Mouse (Mus musculus) liver, embryonic 14.5 days (tissue): Measurements from ENCODE around the gene Lrrc19. TPM values are rescaled to one million over a fixed set of nuclear protein-coding genes. Genes with fewer than 3 reads are reported as not detected.
"Not testable (repeated sequence)": the region's sequence is repeated elsewhere in the genome, so short reads cannot be mapped to it uniquely, and the experiment has no call there.

Source experiments
- ATAC-seq: fragments of 200-750 bp; cut with Nextera tagmentation; 2 replicates; pipeline ENCODE4 v1.8.0; 2017; ENCODE audit warnings: moderate number of reproducible peaks, mild to moderate bottlenecking, moderate library complexity; ENCODE audit not compliant: insufficient read depth
- DNase-seq, 3 experiments: peaks; one replicate each; pipeline ENCODE4 v3.0.0-alpha.2; 2012 to 2013; ENCODE audit warnings: low read depth in 3 of 3, low spot score in 3 of 3
- H3K27ac ChIP-seq: fragments of 300-500 bp; sonication (generic); 2 replicates; pipeline ENCODE4 v1.5.1; 2014; ENCODE audit warnings: moderate library complexity, mild to moderate bottlenecking, control low read depth, inconsistent platforms
- H3K27me3 ChIP-seq: fragments of 300-500 bp; sonication (generic); 2 replicates; pipeline ENCODE4 v1.6.1; 2014; ENCODE audit warnings: mild to moderate bottlenecking, low read length, moderate library complexity; ENCODE audit not compliant: control insufficient read depth, insufficient read depth
- H3K36me3 ChIP-seq: fragments of 300-500 bp; sonication (generic); replicated peaks from 2 replicates; pipeline ENCODE4 v1.6.1; 2014; ENCODE audit warnings: low read depth; ENCODE audit not compliant: control insufficient read depth, insufficient read depth
- H3K4me1 ChIP-seq, 2 experiments: fragments of 200-500 bp in 1 of 2; fragments of 300-500 bp in 1 of 2; sonication (generic) in 1 of 2; replicated peaks; 2 replicates each; pipeline ENCODE4 v1.6.1; 2012 to 2014; ENCODE audit warnings: antibody characterized with exemption in 1 of 2, inconsistent platforms in 1 of 2, low read length in 1 of 2; ENCODE audit not compliant: control insufficient read depth in 2 of 2, insufficient read depth in 2 of 2
- H3K4me2 ChIP-seq: fragments of 300-500 bp; sonication (generic); 2 replicates; pipeline ENCODE4 v1.6.1; 2014; ENCODE audit warnings: low read depth, mild to moderate bottlenecking, control low read depth, moderate library complexity
- H3K4me3 ChIP-seq, 2 experiments: fragments of 200-500 bp in 1 of 2; fragments of 300-500 bp in 1 of 2; sonication (generic) in 1 of 2; 2 replicates each; pipeline ENCODE4 v1.5.1; 2012 to 2014; ENCODE audit warnings: low read depth in 2 of 2, low read length in 2 of 2, mild to moderate bottlenecking in 2 of 2, control low read depth in 1 of 2, inconsistent platforms in 1 of 2, moderate library complexity in 1 of 2; ENCODE audit not compliant: insufficient read depth in 1 of 2
- H3K9ac ChIP-seq: fragments of 300-500 bp; sonication (generic); replicated peaks from 2 replicates; pipeline ENCODE4 v1.6.1; 2014; ENCODE audit warnings: mild to moderate bottlenecking, control low read depth, moderate library complexity
- H3K9me3 ChIP-seq: fragments of 300-500 bp; sonication (generic); 2 replicates; pipeline ENCODE4 v1.6.1; 2016; ENCODE audit warnings: low read length, mixed read lengths; ENCODE audit not compliant: control insufficient read depth
- CTCF ChIP-seq: IDR thresholded peaks from 2 replicates; pipeline ENCODE4 v1.5.1; 2016; ENCODE audit warnings: antibody characterized with exemption, low read depth, control low read depth
- EP300 ChIP-seq: IDR thresholded peaks from 2 replicates; pipeline ENCODE4 v1.6.1; 2016; ENCODE audit warnings: antibody characterized with exemption, low read depth
- WGBS: fragments of 180-500 bp; shearing (Covaris S2); extraction: QIAGEN DNeasy Blood & Tissue Kit; methylation state at CpG from one replicate; pipeline ENCODE4 v1.1.7; 2014; ENCODE audit not compliant: insufficient replicate concordance; 5-methylcytosine and 5-hydroxymethylcytosine counted together
- polyA plus RNA-seq, 2 experiments: library from polyadenylated mRNA; depleted of rRNA in 1 of 2; stranded (reverse) in 1 of 2; unstranded in 1 of 2; fragments of >200 nt; fragmentation: Nextera tagmentation in 1 of 2; extraction: Ambion mirVana in 1 of 2; gene quantifications; 2 replicates each; pipeline versions ENCODE4 v1.2.1 to v1.2.3; 2012 to 2014

Lrrc19 gene
- not detected in 2 replicates for polyA plus RNA-seq (2012; rRNA removed)
- polyA plus RNA-seq (2014; fragmentation: Nextera tagmentation; extraction: Ambion mirVana), result 0.10 and 0.11 TPM in 2 replicates

DNA sequence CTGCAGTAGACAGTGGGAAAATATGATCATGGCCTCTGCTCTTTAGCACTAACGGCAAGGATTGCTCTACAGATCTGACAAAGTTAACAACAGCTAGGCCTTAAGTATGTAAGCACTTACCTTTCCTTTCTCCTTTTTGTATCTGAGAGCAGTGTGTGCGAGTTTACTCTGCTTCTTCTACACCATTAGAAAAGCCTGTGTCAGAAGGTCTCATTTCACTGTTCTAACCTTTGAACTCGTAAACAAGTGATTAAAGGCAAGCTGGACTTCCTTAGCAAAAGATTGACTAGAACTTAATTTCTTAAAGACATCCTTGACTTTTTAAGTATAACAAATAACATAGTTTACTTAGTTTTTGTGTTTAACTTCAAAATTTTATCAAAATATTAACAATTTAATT is at the start of gene Lrrc19:
Gene Lrrc19 (minus strand): TSS at position 225 of the 400 bp plus-strand sequence.
- Histone ChIP-seq H3K36me3 (no peaks in the 10 kb centered on the region), H3K27ac (no peak within 1 kb of the TSS), H3K9ac (no peak within 1 kb of the TSS), H3K4me3 (no peak within 1 kb of the TSS), H3K9me3 (no peaks in the 10 kb centered on the region), H3K4me1 (no peaks in the 10 kb centered on the region), H3K27me3 (no peaks in the 10 kb centered on the region), H3K4me2 (no peak within 1 kb of the TSS)
- no peak for TF ChIP-seq EP300
- no peak for TF ChIP-seq CTCF
- WGBS, result 66% methylated on average over 3 of the region's 3 CpGs
- no peak for ATAC-seq
- DNase-seq, result no peak

DNA sequence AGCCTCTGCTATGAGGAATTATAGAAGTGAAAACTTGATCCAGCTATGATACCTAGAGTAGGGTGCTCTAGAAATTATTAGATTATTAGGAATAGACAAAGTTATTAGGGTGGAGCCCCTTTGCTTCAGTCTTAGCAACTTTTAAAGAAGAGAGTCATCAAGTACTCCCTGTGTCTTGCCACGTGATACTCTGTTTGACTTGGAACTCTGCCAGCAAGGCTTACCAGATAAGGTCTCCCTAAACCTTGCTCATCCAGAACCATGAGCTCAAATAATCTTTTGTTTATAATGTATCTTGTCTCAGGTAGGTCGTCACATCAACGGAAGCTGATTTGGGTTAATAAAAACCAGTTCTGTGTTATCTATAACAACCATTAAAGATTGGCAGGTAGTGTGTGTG is 46.4 kb upstream of the Lrrc19 start:
- TF ChIP-seq CTCF, result no peak
- TF ChIP-seq EP300, result no peak
- no peak overlapping the region for H3K4me2 ChIP-seq
- no peak overlapping the region for H3K27ac ChIP-seq
- 0 out of 4 replicates have a peak, but pooled peaks cover 0 to 2% of the 10 kb centered on the region in 2 experiments for H3K4me1 ChIP-seq
- no peak for ATAC-seq
- 45% methylated on average over 3 of the region's 3 CpGs for WGBS
- no peak overlapping the region for H3K4me3 ChIP-seq
- H3K9me3 ChIP-seq, result no peaks in the 10 kb centered on the region
- no peak for DNase-seq
- no peak overlapping the region for H3K9ac ChIP-seq
- H3K36me3 ChIP-seq, result no peaks in the 10 kb centered on the region
- H3K27me3 ChIP-seq, result no peaks in the 10 kb centered on the region

DNA sequence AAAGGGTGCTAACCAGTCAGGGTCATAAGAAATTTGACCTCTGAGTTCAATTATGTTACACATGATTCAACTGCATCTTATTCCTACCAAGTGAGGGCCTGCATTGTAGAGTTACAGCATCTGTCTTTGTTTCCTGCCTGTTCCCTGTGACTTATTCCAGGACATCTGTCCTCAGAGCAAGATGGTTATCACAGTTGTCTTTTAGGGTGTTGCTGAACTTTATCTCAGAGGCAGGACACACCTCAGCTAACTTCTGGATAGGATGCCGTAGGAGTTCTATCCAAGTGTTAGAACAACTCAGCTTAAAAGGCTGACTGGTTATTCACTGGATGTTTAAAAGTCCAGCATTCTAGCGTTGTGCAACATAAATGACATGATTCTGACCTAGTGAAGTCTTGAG is 42.2 kb upstream of the Lrrc19 start:
- Histone ChIP-seq H3K36me3 (no peaks in the 10 kb centered on the region), H3K4me1 (0 out of 4 replicates have a peak, but pooled peaks cover 0 to 2% of the 10 kb centered on the region in 2 experiments), H3K4me3 (no peak overlapping the region), H3K4me2 (no peak overlapping the region), H3K9me3 (no peaks in the 10 kb centered on the region), H3K9ac (no peak overlapping the region), H3K27ac (no peak overlapping the region), H3K27me3 (no peaks in the 10 kb centered on the region)
- ATAC-seq, result no peak
- DNase-seq, result no peak
- TF ChIP-seq CTCF, result no peak
- no peak for TF ChIP-seq EP300
- 48% methylated on average over 2 of the region's 2 CpGs for WGBS

DNA sequence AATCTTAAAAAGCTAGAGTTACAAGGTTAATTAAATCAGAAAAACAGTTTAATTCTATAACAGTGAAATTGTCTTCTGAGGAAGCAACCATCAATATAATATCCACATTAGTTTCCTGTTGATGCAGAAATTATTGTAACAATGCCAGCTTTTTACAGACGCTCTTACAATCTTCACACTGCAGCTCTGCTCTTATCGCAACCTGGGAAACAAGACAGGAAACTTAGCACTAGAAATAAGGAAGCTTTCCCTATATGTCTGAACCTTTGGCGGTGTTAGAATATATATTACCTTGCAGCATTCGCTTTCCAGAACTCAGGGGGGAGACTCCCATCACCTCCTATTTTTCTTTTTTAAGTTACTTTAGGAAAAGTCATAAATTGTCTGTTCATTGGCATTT is 41.1 kb upstream of the Lrrc19 start:
- no peak overlapping the region for H3K9ac ChIP-seq
- no peak overlapping the region for H3K27ac ChIP-seq
- no peaks in the 10 kb centered on the region for H3K9me3 ChIP-seq
- WGBS, result 12% methylated on average over 4 of the region's 4 CpGs
- H3K27me3 ChIP-seq, result no peaks in the 10 kb centered on the region
- no peak for TF ChIP-seq EP300
- TF ChIP-seq CTCF, result no peak
- ATAC-seq, result no peak
- no peak for DNase-seq
- H3K4me2 ChIP-seq, result no peak overlapping the region
- 0 out of 4 replicates have a peak, but pooled peaks cover 0 to 2% of the 10 kb centered on the region in 2 experiments for H3K4me1 ChIP-seq
- no peaks in the 10 kb centered on the region for H3K36me3 ChIP-seq
- H3K4me3 ChIP-seq, result no peak overlapping the region

DNA sequence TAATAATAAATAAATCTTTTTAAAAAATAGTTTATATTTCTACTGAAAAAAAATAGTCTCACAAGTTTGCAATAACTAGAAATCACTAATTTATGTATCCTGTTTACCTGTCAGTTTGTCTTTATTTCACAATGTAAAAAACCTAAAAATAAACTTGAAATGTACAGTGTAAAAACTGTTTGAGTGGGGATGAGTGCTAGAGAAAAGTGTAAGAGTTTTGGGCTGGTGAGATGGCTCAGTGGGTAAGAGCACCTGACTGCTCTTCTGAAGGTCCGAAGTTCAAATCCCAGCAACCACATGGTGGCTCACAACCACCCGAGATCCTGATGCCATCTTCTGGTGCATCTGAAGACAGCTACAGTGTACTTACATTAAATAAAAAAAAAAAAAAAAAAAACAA is 39.9 kb upstream of the Lrrc19 start:
- H3K9ac ChIP-seq, H3K9me3 ChIP-seq, H3K4me3 ChIP-seq, H3K27me3 ChIP-seq, ATAC-seq, H3K4me1 ChIP-seq, H3K36me3 ChIP-seq, H3K27ac ChIP-seq, DNase-seq, H3K4me2 ChIP-seq: not testable (repeated sequence)
- WGBS, result 46% methylated on average over 2 of the region's 2 CpGs
